Mouse (Mus musculus) macrophage (primary cell): ENCODE measurements around the gene Gadd45a. TPM values are rescaled to one million over a fixed set of nuclear protein-coding genes. Genes with fewer than 3 reads are reported as not detected.

ENCODE experiments used
- H3K27ac ChIP-seq: fragments of 350-480 bp; formaldehyde crosslinking; 2 replicates; pipeline ENCODE4 v1.9.0; 2021
- H3K36me3 ChIP-seq: fragments of 350-480 bp; formaldehyde crosslinking; 2 replicates; pipeline ENCODE4 v1.9.0; 2021; ENCODE audit errors: inconsistent target
- H3K4me3 ChIP-seq: fragments of 350-480 bp; formaldehyde crosslinking; 2 replicates; pipeline ENCODE4 v1.9.0; 2021; ENCODE audit errors: inconsistent target
- H3K79me2 ChIP-seq: fragments of 350-480 bp; formaldehyde crosslinking; 2 replicates; pipeline ENCODE4 v1.9.0; 2021; ENCODE audit errors: inconsistent target
- WGBS: methylation state at CpG from one replicate; pipeline ENCODE4 v1.1.7; 2026; ENCODE audit warnings: inconsistent platforms; ENCODE audit not compliant: missing documents; 5-methylcytosine and 5-hydroxymethylcytosine counted together
- polyA plus RNA-seq: library from polyadenylated mRNA; stranded (reverse); fragments of 250-400 nt; gene quantifications from 3 replicates; pipeline ENCODE4 v1.2.4, GENCODE M21; 2018; ENCODE audit warnings: inconsistent platforms

The Gadd45a gene
- polyA plus RNA-seq, 1 experiment from 2014 or later: 287 TPM

DNA sequence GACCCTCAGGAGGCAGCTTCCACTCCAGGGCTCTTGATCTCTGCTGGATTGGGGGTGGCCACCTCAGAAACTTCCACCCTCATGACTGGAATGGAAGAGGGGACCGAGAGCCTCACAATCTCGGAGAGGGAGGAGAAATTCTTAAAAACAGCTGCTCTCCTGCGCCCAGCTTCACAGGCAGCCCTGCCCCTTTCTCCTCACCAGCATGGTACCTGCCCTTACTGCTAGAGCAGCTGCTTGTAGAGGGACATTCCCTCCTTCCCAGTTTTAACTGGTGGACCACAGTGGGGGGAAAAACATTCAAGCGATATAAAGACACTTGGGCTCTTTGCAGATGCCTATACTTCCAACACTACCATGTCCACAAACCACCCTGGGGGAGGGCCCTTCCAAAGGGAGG, 18.9 kb downstream of the Gadd45a start:
- peaks cover 30% of the 10 kb centered on the region; the same call in 1 of the 2 replicates for H3K36me3 ChIP-seq
- H3K27ac ChIP-seq: no peak overlapping the region
- WGBS: 94% methylated on average over 4 of the region's 4 CpGs
- H3K4me3 ChIP-seq: no peak overlapping the region
- H3K79me2 ChIP-seq: no peaks in the 10 kb centered on the region; the same call in 1 of the 2 replicates

GRCm38 (mm10) chr6:67016520-67017111, 20.6 kb downstream of the Gadd45a start:
- WGBS: 60% methylated on average over 7 of the region's 7 CpGs
- peaks cover 30% of the 10 kb centered on the region; the same call in 1 of the 2 replicates for H3K36me3 ChIP-seq
- H3K4me3 ChIP-seq: no peak overlapping the region
- H3K27ac ChIP-seq: no peak overlapping the region
- peaks cover 2% of the 10 kb centered on the region; the same call in 1 of the 2 replicates for H3K79me2 ChIP-seq

- H3K36me3 ChIP-seq: peaks cover 27% of the 10 kb centered on the region; the same call in 1 of the 2 replicates
- H3K4me3 ChIP-seq: no peak overlapping the region
- 88% methylated on average over 8 of the region's 8 CpGs for WGBS
- H3K79me2 ChIP-seq: peaks cover 9% of the 10 kb centered on the region; the same call in 1 of the 2 replicates
- H3K27ac ChIP-seq: no peak overlapping the region
Measured at GRCm38 (mm10) chr6:67015739-67016519, 21.3 kb downstream of the Gadd45a start.

DNA sequence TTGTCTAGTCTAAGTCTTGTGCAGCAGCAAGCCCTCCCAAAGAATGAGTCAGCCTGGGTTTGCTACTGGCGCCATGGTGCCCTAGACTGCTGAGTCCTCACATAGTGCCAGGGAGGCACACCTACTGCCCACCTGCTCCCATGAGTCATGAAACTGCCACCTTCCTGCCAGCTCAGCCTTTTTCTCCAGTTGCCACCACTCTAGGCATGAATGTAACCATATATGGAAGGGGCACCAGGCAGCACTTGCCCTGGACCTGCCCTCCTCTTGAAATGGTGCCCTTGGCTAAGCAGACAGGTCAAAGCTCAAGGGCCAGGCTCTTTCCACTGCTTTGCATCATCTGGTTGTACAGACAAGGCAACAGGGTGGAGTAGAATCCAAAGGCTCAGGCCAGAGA, 22.6 kb downstream of the Gadd45a start:
- H3K36me3 ChIP-seq: peaks cover 15% of the 10 kb centered on the region; the same call in 1 of the 2 replicates
- 100% methylated on average over 1 of the region's 1 CpGs for WGBS
- H3K4me3 ChIP-seq: no peak overlapping the region
- no peak overlapping the region for H3K27ac ChIP-seq
- H3K79me2 ChIP-seq: peaks cover 15% of the 10 kb centered on the region; the same call in 1 of the 2 replicates

DNA sequence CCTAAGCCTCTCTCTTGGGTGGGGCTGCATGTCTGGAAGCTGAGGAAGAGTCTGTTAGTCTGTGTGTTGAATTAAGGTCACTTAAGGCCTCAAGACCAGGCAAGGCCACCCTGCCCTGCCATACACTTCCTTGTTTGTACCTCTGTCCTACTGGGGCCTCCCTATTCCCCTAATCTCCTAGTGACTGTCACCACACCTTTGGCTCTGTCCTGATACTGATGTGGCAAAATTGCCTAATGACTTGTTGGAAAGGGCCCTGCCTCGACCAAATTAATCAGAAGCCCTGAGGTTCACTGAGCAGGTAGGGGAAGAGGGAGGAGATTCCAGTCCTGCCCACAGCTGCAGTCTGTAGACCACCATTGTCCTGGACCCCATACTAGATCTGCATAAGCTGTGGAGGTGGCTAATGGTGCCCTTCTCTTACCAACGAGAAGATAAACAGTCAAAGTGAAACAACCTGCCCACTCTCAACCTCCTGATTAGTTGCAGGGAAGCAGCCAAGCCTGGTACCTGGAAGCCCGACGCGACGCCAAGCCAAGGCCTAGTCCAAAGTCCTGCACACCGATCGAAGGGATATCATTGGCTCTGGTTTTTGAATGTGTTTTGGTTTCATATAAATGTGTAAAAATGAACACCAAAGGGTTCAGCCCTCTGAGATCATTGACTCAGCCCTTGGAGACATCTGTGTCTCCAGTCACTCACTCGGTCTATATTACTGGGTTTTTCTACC, 23.1 kb downstream of the Gadd45a start:
- 93% methylated on average over 9 of the region's 9 CpGs for WGBS
- Histone ChIP-seq H3K27ac (no peak overlapping the region), H3K79me2 (peaks cover 15% of the 10 kb centered on the region; the same call in 1 of the 2 replicates), H3K36me3 (peaks cover 14% of the 10 kb centered on the region; the same call in 1 of the 2 replicates), H3K4me3 (no peak overlapping the region)

DNA sequence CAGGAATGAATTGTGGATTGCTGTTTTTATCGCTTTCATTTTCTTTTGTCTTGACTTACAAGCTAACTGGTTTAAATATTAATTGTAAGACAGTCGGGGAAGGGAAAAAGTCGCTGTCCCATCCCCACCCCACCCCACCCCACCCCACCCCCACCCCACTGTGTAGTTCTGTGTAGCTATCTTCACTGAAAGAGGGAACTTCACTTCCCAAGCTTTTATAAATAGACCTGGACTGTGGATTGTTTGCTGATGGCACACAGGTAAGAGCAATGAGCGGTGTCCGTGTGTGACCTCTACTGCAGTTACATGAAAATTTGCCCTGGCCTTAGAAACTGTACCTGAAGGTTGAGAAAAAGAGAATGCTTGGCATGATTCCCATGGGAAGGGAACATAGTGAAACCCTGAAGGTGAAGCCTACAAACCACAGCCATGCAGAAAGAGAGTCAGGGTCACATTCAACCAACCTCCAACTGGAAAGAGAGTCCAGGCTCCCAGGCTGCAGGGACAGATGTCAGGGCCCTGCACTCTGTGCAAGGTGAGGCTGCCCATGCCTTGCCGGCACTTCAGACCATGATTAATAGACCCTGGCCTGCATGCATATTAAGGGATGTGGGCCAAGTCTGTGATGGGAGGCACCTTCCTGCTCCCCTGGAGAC, 23.8 kb downstream of the Gadd45a start:
- H3K27ac ChIP-seq: no peak overlapping the region
- H3K4me3 ChIP-seq: no peak overlapping the region
- WGBS: 96% methylated on average over 5 of the region's 6 CpGs
- peaks cover 15% of the 10 kb centered on the region; the same call in 1 of the 2 replicates for H3K79me2 ChIP-seq
- H3K36me3 ChIP-seq: peaks cover 11% of the 10 kb centered on the region; the same call in 1 of the 2 replicates

DNA sequence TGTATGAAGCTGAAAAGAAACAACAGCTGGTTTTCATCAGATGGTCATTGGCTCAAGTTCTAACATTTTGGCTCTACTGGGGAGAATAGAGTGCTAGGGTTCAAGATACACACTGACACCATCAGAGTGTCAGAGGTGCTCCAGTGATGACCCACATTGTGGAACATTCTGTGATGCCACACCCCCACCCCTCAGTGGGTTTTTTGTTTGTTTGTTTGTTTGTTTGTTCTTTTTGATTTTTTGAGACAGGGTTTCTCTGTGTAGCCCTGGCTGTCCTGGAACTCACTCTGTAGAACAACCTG, 26.1 kb downstream of the Gadd45a start:
- Histone ChIP-seq H3K4me3 (no peak overlapping the region), H3K79me2 (peaks cover 15% of the 10 kb centered on the region; the same call in 1 of the 2 replicates), H3K36me3 (no peaks in the 10 kb centered on the region), H3K27ac (no peak overlapping the region)

- Histone ChIP-seq H3K4me3 (no peak overlapping the region), H3K36me3 (no peaks in the 10 kb centered on the region), H3K79me2 (peaks cover 15% of the 10 kb centered on the region; the same call in 1 of the 2 replicates), H3K27ac (no peak overlapping the region)
- 93% methylated on average over 7 of the region's 7 CpGs for WGBS
Measured at GRCm38 (mm10) chr6:67010370-67011216, 26.7 kb downstream of the Gadd45a start.

GRCm38 (mm10) chr6:67009888-67010287, 27.4 kb downstream of the Gadd45a start:
- H3K36me3 ChIP-seq: no peaks in the 10 kb centered on the region
- 85% methylated on average over 3 of the region's 3 CpGs for WGBS
- H3K79me2 ChIP-seq: peaks cover 15% of the 10 kb centered on the region; the same call in 1 of the 2 replicates
- no peak overlapping the region for H3K4me3 ChIP-seq
- no peak overlapping the region for H3K27ac ChIP-seq

DNA sequence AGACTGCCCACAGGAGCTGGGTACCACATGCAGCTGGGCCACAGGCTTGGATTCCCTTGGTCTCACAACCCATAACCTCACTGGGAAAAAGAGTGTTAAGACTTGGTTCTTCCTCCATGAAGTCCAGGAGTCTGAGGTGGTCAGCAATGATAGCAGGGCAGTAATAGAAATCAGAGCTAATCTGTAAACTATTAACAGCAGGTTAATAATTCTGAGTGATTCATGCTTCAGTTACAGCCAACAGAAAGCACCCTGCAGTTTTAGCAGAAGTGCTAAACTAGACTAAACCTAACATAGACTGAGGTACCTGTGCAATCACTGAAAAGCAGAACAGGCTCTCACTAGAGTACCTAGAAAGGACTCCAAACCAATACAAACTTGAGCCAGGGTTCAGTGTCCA, 37.5 kb downstream of the Gadd45a start:
- Histone ChIP-seq H3K79me2 (peaks cover 16% of the 10 kb centered on the region; the same call in 1 of the 2 replicates), H3K27ac (no peak overlapping the region), H3K36me3 (no peaks in the 10 kb centered on the region), H3K4me3 (no peak overlapping the region)

GRCm38 (mm10) chr6:66998645-66999044, 38.6 kb downstream of the Gadd45a start:
- H3K4me3 ChIP-seq: no peak overlapping the region
- peaks cover 19% of the 10 kb centered on the region; the same call in 1 of the 2 replicates for H3K79me2 ChIP-seq
- H3K36me3 ChIP-seq: no peaks in the 10 kb centered on the region
- WGBS: 84% methylated on average over 2 of the region's 2 CpGs
- peak overlapping the region; percentile 21 for H3K27ac ChIP-seq

GRCm38 (mm10) chr6:66996257-66996656, 41.0 kb downstream of the Gadd45a start:
- Histone ChIP-seq H3K36me3 (no peaks in the 10 kb centered on the region; the same call in 1 of the 2 replicates), H3K27ac (no peak overlapping the region), H3K79me2 (peaks cover 42% of the 10 kb centered on the region; the same call in 1 of the 2 replicates), H3K4me3 (no peak overlapping the region)
- WGBS: 95% methylated on average over 1 of the region's 1 CpGs

- no peaks in the 10 kb centered on the region; the same call in 1 of the 2 replicates for H3K36me3 ChIP-seq
- H3K4me3 ChIP-seq: no peak overlapping the region
- peaks cover 45% of the 10 kb centered on the region; the same call in 1 of the 2 replicates for H3K79me2 ChIP-seq
- 82% methylated on average over 1 of the region's 1 CpGs for WGBS
- no peak overlapping the region for H3K27ac ChIP-seq
Measured at GRCm38 (mm10) chr6:66995825-66996224, 41.4 kb downstream of the Gadd45a start.
